19 mouse cellular contexts compared by ENCODE assay signal in genomic region chr3:84431257-84431656, GRCm38 (mm10). TPM values are rescaled to one million over a fixed set of nuclear protein-coding genes. Genes with fewer than 3 reads are reported as not detected.
A peak's percentile ranks its signal among the peaks of the same experiment; 100 is the strongest.
DNase-seq lines count a peak whose midpoint lies in the region; ATAC-seq and TF ChIP-seq lines count a peak whose summit lies in the region.
"Had no signal": no experiment of that assay in that cellular context is flagged by ENCODE, and none has a peak within 500 bp of the region (broad histone marks: within the 10 kb centered on the region; RNA-seq: fewer than 3 reads in every experiment).

No protein-coding gene starts in this region.

- no peaks in the 10 kb centered on the region for H3K36me3 ChIP-seq in lung, postnatal 0 days (ENCODE audit: insufficient read depth, low read length)
- H3K36me3 ChIP-seq in embryonic facial prominence, embryonic 10.5 days (replicated peaks) = no peaks in the 10 kb centered on the region
- H3K36me3 ChIP-seq in stomach, embryonic 15.5 days = no peaks in the 10 kb centered on the region
- H3K36me3 ChIP-seq: G1E; hindbrain, embryonic 15.5 days had no signal

- 43% methylated on average over 5 of the region's 5 CpGs for WGBS in lung, postnatal 0 days
- 58% methylated on average over 5 of the region's 5 CpGs for WGBS in lung, adult 2 months
- 65% methylated on average over 5 of the region's 5 CpGs for WGBS in embryonic facial prominence, embryonic 10.5 days
- 32% methylated on average over 5 of the region's 5 CpGs for WGBS in stomach, embryonic 15.5 days

- H3K27me3 ChIP-seq in lung, postnatal 0 days (replicated peaks; ENCODE audit: insufficient read depth, low read length) = no peaks in the 10 kb centered on the region
- H3K27me3 ChIP-seq in embryonic facial prominence, embryonic 10.5 days (replicated peaks; ENCODE audit: low read depth, poor library complexity, severe bottlenecking) = 0 out of 2 replicates have a peak, but pooled peaks cover 15% of the 10 kb centered on the region
- no peaks in the 10 kb centered on the region for H3K27me3 ChIP-seq in stomach, embryonic 15.5 days (replicated peaks)
- H3K27me3 ChIP-seq: forebrain, embryonic 13.5 days; hindbrain, embryonic 15.5 days had no signal

- H3K4me1 ChIP-seq in lung, postnatal 0 days (ENCODE audit: insufficient read depth, low read depth, low read length) = peaks cover 12% of the 10 kb centered on the region; the same call in 1 of the 2 replicates
- H3K4me1 ChIP-seq in lung, adult 2 months (ENCODE audit: control insufficient read depth, insufficient read depth, low read length) = peaks cover 2% of the 10 kb centered on the region; the same call in 1 of the 2 replicates
- peaks cover 49% of the 10 kb centered on the region for H3K4me1 ChIP-seq in embryonic facial prominence, embryonic 10.5 days
- H3K4me1 ChIP-seq in stomach, embryonic 15.5 days = peaks cover 31% of the 10 kb centered on the region

- no peak for TF ChIP-seq POLR2A in lung, adult 2 months (IDR thresholded peaks at IDR 0.05; ENCODE audit: borderline replicate concordance, extremely low read depth, low read depth, low read length)

- no peak for ATAC-seq in lung, postnatal 0 days
- no peak for ATAC-seq in stomach, embryonic 15.5 days (ENCODE audit: insufficient read depth, low FRiP score, low read depth)
- ATAC-seq: forebrain, embryonic 13.5 days; forebrain, postnatal 0 days had no signal

- intact Hi-C loops in left cerebral cortex, postnatal 4 days (cut with DNase I) = no loop called here
- intact Hi-C loops in left cerebral cortex, postnatal 10 days (cut with DNase I) = no loop called here

- no peak overlapping the region for H3K9ac ChIP-seq in lung, postnatal 0 days (replicated peaks; ENCODE audit: low read depth)
- no peak overlapping the region for H3K9ac ChIP-seq in stomach, embryonic 15.5 days
- H3K9ac ChIP-seq: forebrain, embryonic 13.5 days; forebrain, postnatal 0 days; hindbrain, embryonic 15.5 days had no signal

- DNase-seq in left cerebral cortex, postnatal 4 days = peak; percentile 14
- DNase-seq in left cerebral cortex, postnatal 10 days (ENCODE audit: extremely low spot score in 1 of 2, low spot score in 2 of 2) = no peak
- DNase-seq in lung, postnatal 0 days (ENCODE audit: low spot score) = peak; percentile 46
- DNase-seq in lung, adult 2 months = no peak
- DNase-seq in embryonic facial prominence, embryonic 10.5 days (ENCODE audit: low spot score) = no peak
- no peak for DNase-seq in neural tube, embryonic 10.5 days (ENCODE audit: extremely low spot score, low spot score)
- no peak for DNase-seq in adrenal gland, postnatal 10 days
- DNase-seq: adrenal gland, adult 8-10 months; cerebellum, adult 11 months; cerebellum, adult 9-10 months; cerebellum, postnatal 36 days; forebrain, postnatal 0 days; gastrocnemius, postnatal 36 days; heart, adult 11 months; heart, postnatal 14 days had no signal

- TF ChIP-seq CTCF in lung, postnatal 0 days (IDR thresholded peaks at IDR 0.05) = no peak
- no peak for TF ChIP-seq CTCF in lung, adult 2 months (IDR thresholded peaks at IDR 0.05; ENCODE audit: insufficient read depth, low read length)

- no peaks in the 10 kb centered on the region for H3K9me3 ChIP-seq in lung, postnatal 0 days (ENCODE audit: low read length)
- H3K9me3 ChIP-seq in embryonic facial prominence, embryonic 10.5 days = no peaks in the 10 kb centered on the region
- H3K9me3 ChIP-seq in stomach, embryonic 15.5 days = no peaks in the 10 kb centered on the region
- H3K9me3 ChIP-seq: forebrain, embryonic 13.5 days; G1E; hindbrain, embryonic 15.5 days had no signal

- no peak overlapping the region for H3K27ac ChIP-seq in lung, postnatal 0 days (ENCODE audit: low read length)
- H3K27ac ChIP-seq in embryonic facial prominence, embryonic 10.5 days (replicated peaks) = peak overlapping the region; percentile 51; the same call in 1 of the 2 replicates
- H3K27ac ChIP-seq in stomach, embryonic 15.5 days = peak overlapping the region; percentile 28; the same call in 1 of the 2 replicates
- H3K27ac ChIP-seq: forebrain, embryonic 13.5 days; hindbrain, embryonic 15.5 days had no signal

- no peak for TF ChIP-seq EP300 in lung, postnatal 0 days (IDR thresholded peaks at IDR 0.05)

- no peak overlapping the region for H3K4me3 ChIP-seq in lung, postnatal 0 days (ENCODE audit: low read depth, low read length)
- no peak overlapping the region for H3K4me3 ChIP-seq in lung, adult 2 months (replicated peaks; ENCODE audit: extremely low read depth, low read depth, low read length)
- no peak overlapping the region for H3K4me3 ChIP-seq in embryonic facial prominence, embryonic 10.5 days
- no peak overlapping the region for H3K4me3 ChIP-seq in stomach, embryonic 15.5 days (replicated peaks)
- H3K4me3 ChIP-seq: forebrain, embryonic 13.5 days; hindbrain, embryonic 15.5 days had no signal

- no peak overlapping the region for H3K4me2 ChIP-seq in lung, postnatal 0 days (replicated peaks; ENCODE audit: low read depth, low read length)
- no peak overlapping the region for H3K4me2 ChIP-seq in stomach, embryonic 15.5 days
- H3K4me2 ChIP-seq: forebrain, embryonic 13.5 days; hindbrain, embryonic 15.5 days had no signal

RNA-seq across cellular contexts. Expression of gene Fhdc1, which starts 49.0 kb away (rescaled TPM):
- total RNA-seq in left cerebral cortex, postnatal 4 days (2021) = 1 to 10 TPM; 3.3 to 5.2 TPM
- total RNA-seq in left cerebral cortex, postnatal 10 days (2021) = 1 to 10 TPM; 2.2 to 2.3 TPM
- 15.5 and 16.7 TPM in 2 replicates for polyA plus RNA-seq in lung, postnatal 0 days (2015; fragmentation: Nextera tagmentation; extraction: Ambion mirVana)
- polyA plus RNA-seq in lung, adult 2 months (2012; rRNA removed) = 10.3 and 13.3 TPM in 2 replicates
- polyA plus RNA-seq in embryonic facial prominence, embryonic 10.5 days (2016; fragmentation: Nextera tagmentation; extraction: Ambion mirVana) = 4.3 and 5.7 TPM in 2 replicates
- 11.1 and 13.6 TPM in 2 replicates for polyA plus RNA-seq in stomach, embryonic 15.5 days (2015; fragmentation: Nextera tagmentation; extraction: Ambion mirVana)
- 10 to 100 TPM; 10.8 to 24.9 TPM for total RNA-seq in adrenal gland, postnatal 10 days (2021)

Comparison
In these comparisons a context has a peak if more than half of its experiments do, and no peak if none do; other contexts are left out.
1. DNase-seq: peak in left cerebral cortex, postnatal 4 days (single experiment) and lung, postnatal 0 days (single experiment); none in left cerebral cortex, postnatal 10 days (0 of 2), lung, adult 2 months (single experiment), embryonic facial prominence, embryonic 10.5 days (single experiment), neural tube, embryonic 10.5 days (single experiment) and adrenal gland, postnatal 10 days (single experiment).